Mouse (Mus musculus): ENCODE measurements around the gene Dcp1a. TPM values are rescaled to one million over a fixed set of nuclear protein-coding genes. Genes with fewer than 3 reads are reported as not detected.

The Dcp1a gene
- polyA plus RNA-seq, 1 experiment from 2014 or later, result 17.2 TPM

DNA sequence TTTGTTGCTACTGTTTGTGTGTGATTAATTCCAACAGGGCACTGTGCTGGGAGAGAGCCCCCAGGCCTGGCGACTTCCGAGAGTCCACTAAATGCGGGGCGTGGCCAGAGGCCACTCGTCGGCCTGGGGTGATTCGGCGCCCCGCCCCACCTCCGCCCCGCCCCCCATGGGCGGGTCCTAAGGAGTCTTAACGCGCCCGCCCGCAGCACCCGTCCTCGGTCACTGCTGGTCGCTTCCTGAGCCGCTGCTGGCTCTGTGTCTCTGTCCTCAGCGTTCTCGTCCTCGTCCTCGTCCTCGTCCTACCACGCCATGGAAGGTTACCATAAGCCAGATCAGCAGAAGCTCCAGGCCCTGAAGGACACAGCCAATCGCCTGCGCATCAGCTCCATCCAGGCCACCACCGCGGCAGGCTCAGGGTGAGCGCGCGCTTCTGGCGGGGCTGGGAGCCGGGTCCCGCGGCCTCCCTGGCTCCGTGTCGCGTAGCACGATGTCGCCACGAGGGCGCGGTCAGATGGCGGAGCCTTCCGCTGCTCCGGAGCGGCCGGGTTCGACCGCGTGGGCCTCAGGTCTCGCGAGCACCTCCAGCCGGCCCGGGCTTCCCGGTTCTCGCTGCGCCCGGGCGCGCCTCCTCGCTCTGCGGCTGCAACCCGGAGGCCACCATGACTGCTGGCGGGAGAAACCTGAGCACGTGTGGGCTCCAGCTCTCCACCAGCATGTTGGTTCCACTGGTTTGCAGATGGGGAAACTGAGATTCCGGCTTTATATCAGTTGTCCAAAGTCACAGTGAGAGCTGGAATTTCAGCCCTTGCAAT is 69.8 kb downstream of the Dcp1a start:
- H3K4me1 ChIP-seq, result peaks cover 46% of the 10 kb centered on the region
- H3K36me3 ChIP-seq, result peaks cover 8% of the 10 kb centered on the region
- WGBS, result under 1% methylated on average over 69 of the region's 69 CpGs
- H3K27me3 ChIP-seq (replicated peaks), result no peaks in the 10 kb centered on the region; the same call in 1 of the 2 replicates
- peak; percentile 91 for ATAC-seq (ENCODE audit: extremely low read depth, insufficient number of reproducible peaks, low FRiP score, low TSS enrichment)
- H3K9ac ChIP-seq, result peak overlapping the region; percentile 95
- peak overlapping the region; percentile 96 for H3K27ac ChIP-seq (replicated peaks)
- peak overlapping the region; percentile 95 for H3K4me2 ChIP-seq
- H3K4me3 ChIP-seq, result peak overlapping the region; percentile 86
- H3K9me3 ChIP-seq, result no peaks in the 10 kb centered on the region

DNA sequence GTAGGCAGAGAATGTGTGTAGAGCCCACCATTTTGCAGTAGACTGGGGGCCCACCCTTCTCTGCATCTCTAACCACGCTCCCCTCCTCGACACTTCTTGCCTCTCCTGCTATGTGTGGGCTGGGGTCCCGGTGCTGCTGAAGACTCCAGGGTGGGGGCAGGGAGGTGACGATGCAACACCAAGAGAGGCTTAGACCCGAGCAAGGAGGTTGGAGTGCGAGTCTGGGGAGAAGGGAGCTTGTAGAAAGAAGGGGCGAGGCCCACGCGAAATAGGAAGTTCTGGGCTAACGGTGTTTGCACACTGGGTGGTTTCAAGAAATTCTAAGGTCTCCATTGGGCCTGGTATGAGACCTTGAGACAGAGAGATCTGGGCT is 70.4 kb downstream of the Dcp1a start:
- no peaks in the 10 kb centered on the region for H3K9me3 ChIP-seq
- H3K4me3 ChIP-seq, result peak overlapping the region; percentile 86
- no peaks in the 10 kb centered on the region; the same call in 1 of the 2 replicates for H3K27me3 ChIP-seq (replicated peaks)
- ATAC-seq (ENCODE audit: extremely low read depth, insufficient number of reproducible peaks, low FRiP score, low TSS enrichment), result no peak
- peak overlapping the region; percentile 96 for H3K27ac ChIP-seq (replicated peaks)
- H3K9ac ChIP-seq, result peak overlapping the region; percentile 95
- peaks cover 43% of the 10 kb centered on the region for H3K4me1 ChIP-seq
- H3K4me2 ChIP-seq, result peak overlapping the region; percentile 95
- H3K36me3 ChIP-seq, result peaks cover 12% of the 10 kb centered on the region
- 1% methylated on average over 10 of the region's 10 CpGs for WGBS

DNA sequence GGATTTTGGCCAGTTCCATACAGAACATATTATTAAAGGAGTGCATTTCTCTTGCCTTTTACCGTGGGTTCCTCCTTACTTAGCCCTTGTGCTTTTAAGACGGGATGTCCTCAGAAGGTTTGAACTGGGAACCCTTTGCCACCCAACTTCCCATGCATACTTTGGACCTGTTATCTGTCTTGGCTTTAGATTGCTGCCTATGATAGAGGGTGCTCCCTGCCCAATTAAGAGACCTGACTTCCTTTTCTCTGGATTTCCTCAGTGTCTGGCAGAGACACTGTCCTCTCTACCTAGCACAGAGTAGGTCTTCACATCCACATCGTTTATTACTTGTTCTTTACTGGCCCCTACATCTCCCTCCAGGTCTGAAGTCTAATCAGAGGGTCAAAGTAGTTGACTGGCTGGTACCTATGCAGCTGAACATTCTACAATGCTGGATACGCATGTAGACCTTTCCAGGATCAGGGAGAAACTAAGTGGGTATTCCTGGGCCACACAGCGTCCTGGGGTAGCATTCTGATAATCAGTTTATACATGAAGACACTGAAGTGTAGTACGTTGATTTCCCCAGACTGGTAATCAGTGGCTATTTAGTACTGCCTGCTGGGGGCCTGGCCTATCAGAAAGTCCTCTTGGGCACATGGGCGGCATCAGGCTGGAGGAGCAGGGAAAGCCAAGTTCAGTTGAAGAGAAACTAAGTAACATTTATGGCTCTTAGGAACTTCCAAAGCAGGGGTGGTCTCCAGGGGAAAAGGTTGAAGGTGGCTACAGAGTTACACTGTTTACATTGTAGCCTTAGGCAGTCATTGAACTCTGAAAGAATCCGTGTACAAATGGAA is 71.1 kb downstream of the Dcp1a start:
- peak overlapping the region; percentile 86 for H3K4me3 ChIP-seq
- WGBS, result 32% methylated on average over 8 of the region's 8 CpGs
- H3K27me3 ChIP-seq (replicated peaks), result no peaks in the 10 kb centered on the region; the same call in 1 of the 2 replicates
- H3K9ac ChIP-seq, result peak overlapping the region; percentile 95
- H3K4me1 ChIP-seq, result peaks cover 43% of the 10 kb centered on the region
- H3K27ac ChIP-seq (replicated peaks), result peak overlapping the region; percentile 96; the same call in 1 of the 2 replicates
- peaks cover 18% of the 10 kb centered on the region for H3K36me3 ChIP-seq
- peak overlapping the region; percentile 95 for H3K4me2 ChIP-seq
- ATAC-seq (ENCODE audit: extremely low read depth, insufficient number of reproducible peaks, low FRiP score, low TSS enrichment), result no peak
- H3K9me3 ChIP-seq, result no peaks in the 10 kb centered on the region

GRCm38 (mm10) chr14:30551509-30551908 is 72.2 kb downstream of the Dcp1a start:
- Histone ChIP-seq H3K9me3 (no peaks in the 10 kb centered on the region), H3K4me1 (peaks cover 43% of the 10 kb centered on the region), H3K36me3 (peaks cover 28% of the 10 kb centered on the region), H3K27ac (replicated peaks) (0 out of 2 replicates have a peak overlapping the region, but pooled peaks have one; percentile 1), H3K4me3 (peak overlapping the region; percentile 86), H3K9ac (0 out of 2 replicates have a peak overlapping the region, but pooled peaks have one; percentile 4), H3K4me2 (peak overlapping the region; percentile 95), H3K27me3 (replicated peaks) (no peaks in the 10 kb centered on the region)
- WGBS, result 19% methylated on average over 5 of the region's 5 CpGs
- ATAC-seq (ENCODE audit: extremely low read depth, insufficient number of reproducible peaks, low FRiP score, low TSS enrichment), result no peak

GRCm38 (mm10) chr14:30551981-30552380 is 72.6 kb downstream of the Dcp1a start:
- no peak for ATAC-seq (ENCODE audit: extremely low read depth, insufficient number of reproducible peaks, low FRiP score, low TSS enrichment)
- WGBS, result 89% methylated on average over 2 of the region's 2 CpGs

DNA sequence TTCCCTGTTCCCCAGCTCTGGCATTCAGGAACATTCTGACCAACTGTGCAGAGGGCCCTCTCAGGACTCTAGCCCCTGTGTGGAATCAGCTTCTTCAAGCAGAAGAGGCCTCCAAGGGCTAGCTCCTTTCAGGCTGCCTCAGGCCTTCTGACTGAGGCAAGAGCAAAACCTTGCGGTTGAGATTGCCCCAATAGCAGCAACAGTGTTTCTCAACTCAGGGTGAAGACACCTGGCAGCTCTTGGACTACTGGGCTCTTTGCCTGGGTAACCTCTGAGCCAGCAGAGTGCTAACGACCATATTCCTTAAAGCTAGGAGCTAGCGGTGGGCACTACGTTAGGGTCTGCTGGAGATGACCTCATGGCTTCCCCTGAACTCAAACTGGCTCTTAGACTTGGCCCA is 73.8 kb downstream of the Dcp1a start:
- H3K4me1 ChIP-seq, result peaks cover 38% of the 10 kb centered on the region
- no peaks in the 10 kb centered on the region for H3K9me3 ChIP-seq
- H3K27me3 ChIP-seq (replicated peaks), result no peaks in the 10 kb centered on the region
- WGBS, result 87% methylated on average over 4 of the region's 4 CpGs
- peaks cover 40% of the 10 kb centered on the region for H3K36me3 ChIP-seq
- no peak overlapping the region for H3K4me2 ChIP-seq
- no peak for ATAC-seq (ENCODE audit: extremely low read depth, insufficient number of reproducible peaks, low FRiP score, low TSS enrichment)
- no peak overlapping the region for H3K4me3 ChIP-seq
- H3K27ac ChIP-seq (replicated peaks), result no peak overlapping the region
- H3K9ac ChIP-seq, result no peak overlapping the region; the same call in 1 of the 2 replicates

More at GRCm38 (mm10) chr14:30551981-30552380, 72.6 kb downstream of the Dcp1a start:
- H3K4me3 ChIP-seq, result no peak overlapping the region
- H3K4me1 ChIP-seq, result peaks cover 43% of the 10 kb centered on the region
- peak overlapping the region; percentile 95 for H3K4me2 ChIP-seq
- H3K36me3 ChIP-seq, result peaks cover 30% of the 10 kb centered on the region
- H3K27me3 ChIP-seq (replicated peaks), result no peaks in the 10 kb centered on the region
- no peaks in the 10 kb centered on the region for H3K9me3 ChIP-seq
- H3K9ac ChIP-seq, result no peak overlapping the region
- no peak overlapping the region for H3K27ac ChIP-seq (replicated peaks)

GRCm38 (mm10) chr14:30556651-30557050 is 77.3 kb downstream of the Dcp1a start:
- peaks cover 74% of the 10 kb centered on the region for H3K36me3 ChIP-seq
- no peak overlapping the region for H3K4me2 ChIP-seq
- H3K4me3 ChIP-seq, result no peak overlapping the region
- H3K9me3 ChIP-seq, result no peaks in the 10 kb centered on the region
- 84% methylated on average over 2 of the region's 2 CpGs for WGBS
- no peak overlapping the region for H3K27ac ChIP-seq (replicated peaks)
- peaks cover 18% of the 10 kb centered on the region for H3K4me1 ChIP-seq
- ATAC-seq (ENCODE audit: extremely low read depth, insufficient number of reproducible peaks, low FRiP score, low TSS enrichment), result no peak
- H3K9ac ChIP-seq, result no peak overlapping the region
- H3K27me3 ChIP-seq (replicated peaks), result no peaks in the 10 kb centered on the region

DNA sequence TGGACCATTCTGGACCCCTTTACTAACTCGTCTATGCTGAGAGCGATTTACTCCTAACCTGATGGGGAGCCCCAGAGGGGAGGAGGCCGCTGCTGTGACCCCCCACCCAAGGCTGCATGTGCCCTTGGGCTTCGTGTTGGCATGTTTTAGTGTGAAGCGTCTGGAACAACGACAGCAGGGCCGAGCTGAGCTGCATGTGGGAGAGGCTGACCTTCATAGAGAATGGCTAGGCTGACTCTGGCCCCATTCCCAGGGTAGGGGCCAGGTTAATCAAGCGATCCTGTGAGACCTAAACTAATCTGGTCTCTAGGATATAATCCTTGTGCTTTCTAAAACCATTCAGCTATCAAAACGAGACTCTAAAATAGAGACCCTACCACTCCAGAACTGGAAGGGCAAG is 78.4 kb downstream of the Dcp1a start:
- Histone ChIP-seq H3K9ac (no peak overlapping the region), H3K9me3 (no peaks in the 10 kb centered on the region), H3K27me3 (replicated peaks) (no peaks in the 10 kb centered on the region), H3K4me2 (no peak overlapping the region), H3K4me3 (no peak overlapping the region), H3K4me1 (peaks cover 14% of the 10 kb centered on the region), H3K27ac (replicated peaks) (no peak overlapping the region), H3K36me3 (peaks cover 77% of the 10 kb centered on the region)
- WGBS, result 71% methylated on average over 9 of the region's 9 CpGs
- no peak for ATAC-seq (ENCODE audit: extremely low read depth, insufficient number of reproducible peaks, low FRiP score, low TSS enrichment)

- no peak overlapping the region for H3K4me3 ChIP-seq
- peaks cover 83% of the 10 kb centered on the region for H3K36me3 ChIP-seq
- no peak overlapping the region for H3K9ac ChIP-seq
- no peak overlapping the region for H3K27ac ChIP-seq (replicated peaks)
- no peaks in the 10 kb centered on the region for H3K9me3 ChIP-seq
- H3K4me2 ChIP-seq, result no peak overlapping the region
- peaks cover 16% of the 10 kb centered on the region for H3K4me1 ChIP-seq
- no peaks in the 10 kb centered on the region for H3K27me3 ChIP-seq (replicated peaks)
- 87% methylated on average over 17 of the region's 17 CpGs for WGBS
- no peak for ATAC-seq (ENCODE audit: extremely low read depth, insufficient number of reproducible peaks, low FRiP score, low TSS enrichment)
These were observed 80.1 kb downstream of the Dcp1a start for GRCm38 (mm10) chr14:30559321-30559850.

DNA sequence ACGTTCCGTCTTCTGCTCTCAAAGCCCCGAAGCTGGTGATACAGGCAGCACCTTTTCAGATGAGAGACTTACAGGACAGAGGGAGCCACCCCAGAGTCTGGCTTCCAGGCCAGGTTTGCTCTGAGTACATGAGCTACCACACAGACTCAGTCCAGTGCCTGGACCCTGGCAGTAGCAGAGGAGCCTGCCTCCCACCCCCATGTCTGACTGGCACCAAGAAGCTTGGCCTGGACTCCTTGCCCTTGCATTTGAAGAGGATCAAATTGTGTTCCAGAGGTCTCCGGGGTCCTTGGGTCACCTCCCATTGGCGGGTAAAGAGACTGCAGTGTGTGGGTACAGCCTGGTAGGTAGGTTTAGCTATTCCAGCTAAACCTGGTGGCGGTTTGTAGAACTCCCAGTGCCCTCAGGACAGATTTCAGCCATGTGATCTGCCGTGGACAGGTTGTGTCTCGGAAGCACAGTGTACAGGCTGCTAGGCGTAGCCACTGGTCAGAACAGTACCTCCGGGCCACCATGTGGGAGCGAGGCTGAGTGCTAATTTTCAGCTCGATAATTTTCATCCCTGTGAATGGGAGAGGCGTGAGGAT is 81.6 kb downstream of the Dcp1a start:
- no peak overlapping the region for H3K4me2 ChIP-seq
- H3K9me3 ChIP-seq, result no peaks in the 10 kb centered on the region
- ATAC-seq (ENCODE audit: extremely low read depth, insufficient number of reproducible peaks, low FRiP score, low TSS enrichment), result no peak
- H3K4me3 ChIP-seq, result no peak overlapping the region
- H3K9ac ChIP-seq, result no peak overlapping the region
- no peaks in the 10 kb centered on the region for H3K27me3 ChIP-seq (replicated peaks)
- H3K27ac ChIP-seq (replicated peaks), result no peak overlapping the region
- H3K4me1 ChIP-seq, result peaks cover 21% of the 10 kb centered on the region
- WGBS, result 91% methylated on average over 13 of the region's 13 CpGs
- peaks cover 86% of the 10 kb centered on the region for H3K36me3 ChIP-seq
